Comparison of ENCODE assay signal across 8 mouse cellular contexts in the genomic region with DNA sequence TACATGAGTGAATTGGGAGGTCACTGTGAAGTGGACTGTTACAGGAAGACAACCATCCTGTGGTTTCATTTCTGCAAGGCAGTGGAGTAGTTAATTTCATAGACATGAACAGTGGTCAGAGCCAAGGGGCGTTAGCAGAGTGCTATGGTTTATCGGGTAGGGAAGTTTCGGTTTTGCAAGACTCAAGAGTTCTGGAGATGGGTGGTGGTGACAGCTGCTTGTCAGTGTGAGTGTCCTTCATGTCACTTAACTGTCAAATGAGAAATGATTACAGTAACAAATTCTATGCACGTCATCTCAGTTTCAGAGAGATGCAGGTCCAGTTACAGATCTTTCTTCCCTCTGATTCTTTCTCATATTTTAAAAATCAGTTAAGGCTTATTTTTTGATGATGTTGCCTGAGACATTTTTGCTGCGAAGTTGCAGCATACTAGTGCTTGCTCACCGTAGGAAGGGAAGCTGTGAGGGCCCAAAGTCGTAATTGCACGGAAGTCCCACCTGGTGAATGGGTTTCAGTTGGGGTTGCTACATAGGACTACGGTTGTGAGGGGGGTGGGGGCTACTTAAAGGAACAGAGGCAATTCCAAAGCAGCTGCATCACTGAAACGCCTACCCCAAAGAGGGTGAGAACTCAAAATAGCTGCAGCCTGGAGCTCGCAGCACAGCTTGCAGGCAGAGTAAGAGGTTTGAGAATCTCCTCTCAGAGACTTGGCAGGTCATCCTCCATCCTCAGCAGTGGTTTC. TPM values are rescaled to one million over a fixed set of nuclear protein-coding genes. Genes with fewer than 3 reads are reported as not detected.
DNase-seq lines count a peak whose midpoint lies in the region; ATAC-seq and TF ChIP-seq lines count a peak whose summit lies in the region.

No protein-coding gene starts in this region.

- H3K9ac ChIP-seq in forebrain, embryonic 11.5 days (ENCODE audit: low read length) = no peak overlapping the region

- H3K4me3 ChIP-seq in bone marrow macrophage, adult 2 months (ENCODE audit: insufficient read depth, low read length) = peak overlapping the region; percentile 19
- peak overlapping the region; percentile 17 for H3K4me3 ChIP-seq in macrophage (ENCODE audit: inconsistent target)
- H3K4me3 ChIP-seq in forebrain, embryonic 11.5 days (ENCODE audit: low read depth, low read length) = no peak overlapping the region

- H3K4me1 ChIP-seq in bone marrow macrophage, adult 2 months (ENCODE audit: control insufficient read depth, insufficient read depth, low read length) = peaks cover 21% of the 10 kb centered on the region
- H3K4me1 ChIP-seq in forebrain, embryonic 11.5 days (replicated peaks; ENCODE audit: control insufficient read depth, insufficient read depth, low read length) = no peaks in the 10 kb centered on the region

- H3K9me3 ChIP-seq in forebrain, embryonic 11.5 days (ENCODE audit: control insufficient read depth, low read length) = no peaks in the 10 kb centered on the region

- TF ChIP-seq CTCF in bone marrow macrophage, adult 2 months (IDR thresholded peaks at IDR 0.05; ENCODE audit: low read depth, low read length) = no peak

- peak; percentile 37 for DNase-seq in layer of hippocampus, adult 9-11 months
- DNase-seq in layer of hippocampus, postnatal 36 days = no peak
- DNase-seq in thymus, adult 18-20 months = peak; percentile 68 to 81
- DNase-seq in urinary bladder, postnatal 10 days (ENCODE audit: low spot score) = no peak
- DNase-seq in forebrain, embryonic 11.5 days (ENCODE audit: low spot score) = no peak
- DNase-seq in layer of hippocampus, postnatal 14 days (ENCODE audit: low spot score in 2 of 2) = no peak

- H3K27ac ChIP-seq in bone marrow macrophage, adult 2 months (ENCODE audit: insufficient read depth, low read depth, low read length) = no peak overlapping the region; the same call in 1 of the 2 replicates
- peak overlapping the region; percentile 1; the same call in 1 of the 2 replicates for H3K27ac ChIP-seq in macrophage
- no peak overlapping the region for H3K27ac ChIP-seq in forebrain, embryonic 11.5 days (ENCODE audit: low read depth, low read length)

- H3K4me2 ChIP-seq in forebrain, embryonic 11.5 days (ENCODE audit: low read depth, low read length, severe bottlenecking) = no peak overlapping the region

- peaks cover 100% of the 10 kb centered on the region for H3K79me2 ChIP-seq in macrophage (ENCODE audit: inconsistent target)

- TF ChIP-seq POLR2A in bone marrow macrophage, adult 2 months (IDR thresholded peaks at IDR 0.05; ENCODE audit: borderline replicate concordance, low read depth, low read length) = no peak

- no peak for ATAC-seq in forebrain, embryonic 11.5 days (replicated peaks; ENCODE audit: low FRiP score)

- H3K27me3 ChIP-seq in forebrain, embryonic 11.5 days (ENCODE audit: control insufficient read depth, insufficient read depth, low read length) = no peaks in the 10 kb centered on the region

- H3K36me3 ChIP-seq in macrophage (ENCODE audit: inconsistent target) = no peaks in the 10 kb centered on the region
- no peaks in the 10 kb centered on the region for H3K36me3 ChIP-seq in forebrain, embryonic 11.5 days (ENCODE audit: control insufficient read depth, insufficient read depth, low read length)

- 2% methylated on average over 11 of the region's 11 CpGs for WGBS in macrophage (ENCODE audit: missing documents)
- WGBS in forebrain, embryonic 11.5 days = 90% methylated on average over 11 of the region's 11 CpGs

RNA-seq across cellular contexts. Expression of gene Cers6, which starts 46.7 kb away (rescaled TPM):
- total RNA-seq in layer of hippocampus, postnatal 36 days (2021) = 100 to 1,000 TPM in 1 of 2 experiments, 10 to 100 TPM in 1; 96.5 to 109 TPM
- polyA plus RNA-seq in bone marrow macrophage, adult 2 months (2012; ENCODE audit: insufficient read depth, insufficient read length, missing spikeins) = 33.7 and 34.3 TPM in 2 replicates
- total RNA-seq in macrophage (2018; cell fraction: chromatin; rRNA removed) = 1,000 to 10,000 TPM in 7 of 26 experiments, 100 to 1,000 TPM in 19; 161 to 1,623 (median 510) TPM
- total RNA-seq in macrophage (2018; cell fraction: cytosol; rRNA removed) = 100 to 1,000 TPM in 4 of 26 experiments, 10 to 100 TPM in 22; 51.6 to 134 (median 75.1) TPM
- total RNA-seq in macrophage (2018; cell fraction: nucleus; rRNA removed) = 1,000 to 10,000 TPM in 2 of 26 experiments, 100 to 1,000 TPM in 24; 169 to 1,979 (median 530) TPM
- polyA plus RNA-seq in macrophage (2018) = 26.1 to 30.0 TPM (median 26.4 TPM) in 3 replicates
- 32.3 and 34.6 TPM in 2 replicates for polyA plus RNA-seq in forebrain, embryonic 11.5 days (2014; fragmentation: Nextera tagmentation; extraction: Ambion mirVana)
- 10 to 100 TPM; 76.6 to 81.6 TPM for total RNA-seq in layer of hippocampus, postnatal 14 days (2021)

Comparison
In these comparisons a context has a peak if more than half of its experiments do, and no peak if none do; other contexts are left out.
1. DNase-seq: peak in layer of hippocampus, adult 9-11 months (single experiment) and thymus, adult 18-20 months (2 of 2); none in layer of hippocampus, postnatal 36 days (0 of 2), urinary bladder, postnatal 10 days (single experiment), forebrain, embryonic 11.5 days (single experiment) and layer of hippocampus, postnatal 14 days (0 of 2).